Mouse (Mus musculus): ENCODE data around the gene Cbr4. TPM values are rescaled to one million over a fixed set of nuclear protein-coding genes. Genes with fewer than 3 reads are reported as not detected.

Gene Cbr4
- polyA plus RNA-seq, 1 experiment from 2014 or later: 21.3 TPM

DNA sequence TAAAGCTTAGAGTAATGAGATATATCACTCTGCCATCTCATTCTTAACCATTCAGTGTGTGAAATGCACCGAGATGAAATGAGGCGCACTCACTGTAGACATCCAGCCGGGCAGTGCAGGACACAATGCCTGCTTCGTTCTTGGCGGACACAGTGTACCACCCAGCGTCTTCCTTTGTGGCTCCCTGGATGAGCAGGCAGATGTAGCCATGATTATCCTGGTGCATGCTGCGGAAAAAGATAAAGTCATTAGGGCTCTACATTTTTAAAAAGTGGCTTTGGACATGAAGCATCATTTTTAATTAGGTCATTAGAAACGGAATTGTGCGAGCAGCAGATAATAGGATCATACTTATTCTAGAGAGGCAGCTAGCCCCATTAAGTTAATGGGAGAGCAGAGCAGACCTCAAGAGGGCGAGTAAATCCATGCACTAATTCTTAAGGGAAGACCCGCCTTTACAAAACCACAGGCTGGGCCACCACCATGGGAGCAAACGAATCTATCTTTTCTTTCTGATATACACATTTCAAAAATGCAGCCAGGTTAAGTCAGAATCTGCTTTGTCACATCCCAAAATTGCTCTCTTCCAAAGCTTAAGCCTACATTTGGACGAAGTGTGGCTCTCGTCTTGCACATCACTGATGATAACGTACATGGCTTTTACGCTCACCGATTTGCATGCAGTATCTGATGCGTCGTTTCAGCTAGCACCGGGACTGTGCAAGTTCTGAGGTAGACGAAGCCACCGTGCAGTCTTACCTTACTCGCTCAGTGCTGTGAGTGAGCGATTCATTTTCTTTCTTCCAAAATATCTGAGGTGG lies 27.8 kb downstream of the Cbr4 start:
- H3K27me3 ChIP-seq (ENCODE audit: control insufficient read depth, insufficient read depth, low read depth, low read length): no peaks in the 10 kb centered on the region
- peaks cover 2% of the 10 kb centered on the region; the same call in 1 of the 2 replicates for H3K36me3 ChIP-seq (ENCODE audit: control insufficient read depth, insufficient read depth)
- H3K9me3 ChIP-seq (replicated peaks; ENCODE audit: control insufficient read depth, low read length): no peaks in the 10 kb centered on the region
- ATAC-seq (ENCODE audit: low read depth): no peak
- no peaks in the 10 kb centered on the region for H3K4me1 ChIP-seq (ENCODE audit: control insufficient read depth, low read depth, low read length)
- WGBS (ENCODE audit: insufficient replicate concordance): 77% methylated on average over 24 of the region's 24 CpGs
- H3K4me3 ChIP-seq (ENCODE audit: low read depth, low read length): no peak overlapping the region
- no peak overlapping the region for H3K4me2 ChIP-seq (ENCODE audit: low read depth, low read length)
- no peak overlapping the region for H3K9ac ChIP-seq (ENCODE audit: low read depth, low read length)
- H3K27ac ChIP-seq (ENCODE audit: low read length): no peak overlapping the region

DNA sequence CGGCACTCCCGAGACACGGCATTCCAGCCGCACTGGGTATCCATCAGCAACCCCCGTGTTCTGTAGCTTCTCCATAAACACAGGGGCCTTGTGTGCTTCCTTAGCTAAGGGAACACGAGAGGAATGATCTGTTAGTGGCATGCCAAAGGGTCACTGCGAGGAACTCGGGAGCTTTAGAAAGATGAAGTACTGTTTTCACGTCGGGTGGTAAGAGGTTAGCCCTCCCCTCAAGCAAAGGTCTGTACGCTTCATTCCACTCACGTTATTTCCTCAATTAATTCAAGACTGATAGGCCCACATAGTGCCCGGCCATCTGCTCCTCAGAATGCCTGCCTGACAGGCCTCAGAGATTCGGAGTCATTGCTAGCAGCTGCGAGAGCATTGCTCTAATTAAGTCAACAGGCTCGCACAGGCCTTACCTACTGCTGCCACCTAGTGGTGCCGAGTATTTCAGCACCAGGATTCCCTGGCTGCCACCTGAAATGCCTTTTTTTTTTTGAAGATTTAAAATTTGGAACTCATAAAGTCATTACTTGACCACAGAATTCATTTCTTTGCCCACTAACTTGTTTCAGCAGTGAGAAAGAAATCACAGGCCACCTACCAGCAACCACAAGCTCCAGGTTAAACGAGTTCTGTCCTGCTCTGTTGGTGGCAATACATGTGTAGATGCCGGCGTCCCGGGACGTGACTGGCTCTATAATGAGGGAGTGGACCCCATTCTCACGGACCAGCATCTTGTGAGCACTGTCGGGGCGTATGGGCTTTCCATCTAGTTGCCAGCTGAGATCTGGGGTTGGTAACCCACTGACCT lies 28.6 kb downstream of the Cbr4 start:
- Histone ChIP-seq H3K4me1 (ENCODE audit: control insufficient read depth, low read depth, low read length) (no peaks in the 10 kb centered on the region), H3K27ac (ENCODE audit: low read length) (no peak overlapping the region), H3K4me2 (ENCODE audit: low read depth, low read length) (no peak overlapping the region), H3K27me3 (ENCODE audit: control insufficient read depth, insufficient read depth, low read depth, low read length) (no peaks in the 10 kb centered on the region), H3K4me3 (ENCODE audit: low read depth, low read length) (no peak overlapping the region), H3K9me3 (replicated peaks; ENCODE audit: control insufficient read depth, low read length) (no peaks in the 10 kb centered on the region), H3K9ac (ENCODE audit: low read depth, low read length) (no peak overlapping the region), H3K36me3 (ENCODE audit: control insufficient read depth, insufficient read depth) (peaks cover 2% of the 10 kb centered on the region; the same call in 1 of the 2 replicates)
- ATAC-seq (ENCODE audit: low read depth): no peak
- 55% methylated on average over 25 of the region's 25 CpGs for WGBS (ENCODE audit: insufficient replicate concordance)

DNA sequence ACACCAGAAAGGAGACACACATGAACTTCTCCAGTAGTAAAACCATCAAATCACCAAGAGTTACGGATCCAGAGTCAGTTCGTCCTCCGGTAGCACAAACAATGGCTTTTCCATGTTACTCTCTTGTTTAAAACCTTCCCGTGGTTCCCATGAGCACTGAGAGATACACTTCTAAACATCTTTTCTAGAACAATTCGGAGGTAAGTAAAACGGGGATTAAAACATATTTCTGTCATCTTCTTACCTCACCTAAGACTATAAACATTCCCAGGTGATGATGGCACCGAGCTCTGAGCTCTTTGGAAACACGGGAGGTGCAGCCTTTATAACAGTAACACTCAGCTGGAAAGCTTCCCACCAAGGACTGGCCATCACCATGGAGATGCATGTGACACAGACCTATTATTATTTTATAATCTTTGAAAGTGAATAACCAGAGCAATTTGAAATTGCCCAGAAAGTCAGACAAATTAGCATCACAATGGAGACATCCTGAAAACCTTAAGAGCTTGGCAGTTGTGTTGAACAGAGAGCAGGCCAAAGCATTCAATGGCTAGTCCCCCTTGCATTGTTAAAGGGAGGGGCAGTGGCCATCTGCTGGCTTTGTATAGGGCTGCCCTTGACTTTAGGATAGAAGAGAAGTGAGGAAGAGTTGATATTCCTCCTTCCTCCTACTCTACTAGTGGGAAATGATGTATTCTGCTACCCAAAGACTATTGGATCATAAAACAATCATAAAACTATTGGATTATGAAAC lies 29.4 kb downstream of the Cbr4 start:
- H3K36me3 ChIP-seq (ENCODE audit: control insufficient read depth, insufficient read depth): peaks cover 2% of the 10 kb centered on the region; the same call in 1 of the 2 replicates

DNA sequence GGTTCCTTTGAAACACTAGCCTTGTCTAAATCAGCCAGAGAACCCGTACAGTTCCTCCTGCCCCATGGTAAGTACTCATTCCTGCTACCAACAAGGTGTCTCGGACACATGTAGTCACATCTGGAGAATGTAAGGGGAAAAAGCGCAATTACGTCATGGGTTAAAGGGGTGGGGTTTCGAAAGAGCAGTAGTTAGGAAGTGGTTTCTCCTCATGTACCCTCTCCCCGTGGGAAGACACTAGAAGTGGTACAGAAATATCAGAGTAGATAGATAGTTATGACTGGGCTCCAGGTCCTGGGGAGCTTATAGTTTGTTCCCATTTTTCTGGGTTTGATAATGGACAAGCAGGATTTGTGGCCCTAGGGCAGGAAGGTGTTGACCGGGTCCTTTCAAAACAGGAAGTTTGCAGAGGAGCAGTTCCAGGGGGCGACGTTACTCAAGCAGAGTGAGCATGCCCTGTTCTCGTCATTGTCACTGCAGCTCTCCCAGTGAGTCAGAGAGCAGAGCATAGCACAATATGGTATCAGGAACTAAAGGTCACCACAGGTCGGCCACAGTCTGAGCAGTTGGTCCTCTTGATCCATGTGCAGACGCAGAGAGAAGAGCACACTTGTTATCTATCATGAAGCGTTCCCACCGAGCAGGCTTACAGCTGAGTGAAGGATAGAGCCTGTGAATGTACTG lies 30.1 kb downstream of the Cbr4 start:
- Histone ChIP-seq H3K36me3 (ENCODE audit: control insufficient read depth, insufficient read depth) (peaks cover 2% of the 10 kb centered on the region; the same call in 1 of the 2 replicates), H3K27me3 (ENCODE audit: control insufficient read depth, insufficient read depth, low read depth, low read length) (no peaks in the 10 kb centered on the region), H3K4me1 (ENCODE audit: control insufficient read depth, low read depth, low read length) (no peaks in the 10 kb centered on the region), H3K27ac (ENCODE audit: low read length) (no peak overlapping the region), H3K9me3 (replicated peaks; ENCODE audit: control insufficient read depth, low read length) (no peaks in the 10 kb centered on the region), H3K4me3 (ENCODE audit: low read depth, low read length) (no peak overlapping the region), H3K9ac (ENCODE audit: low read depth, low read length) (no peak overlapping the region), H3K4me2 (ENCODE audit: low read depth, low read length) (no peak overlapping the region)
- 27% methylated on average over 14 of the region's 14 CpGs for WGBS (ENCODE audit: insufficient replicate concordance)
- peak; percentile 51; the same call in 1 of the 2 replicates for ATAC-seq (ENCODE audit: low read depth)

More for the DNA sequence above, 29.4 kb downstream of the Cbr4 start:
- 64% methylated on average over 8 of the region's 8 CpGs for whole genome bisulfite sequencing (ENCODE audit: insufficient replicate concordance)
- H3K27me3 ChIP-seq (ENCODE audit: control insufficient read depth, insufficient read depth, low read depth, low read length): no peaks in the 10 kb centered on the region
- no peaks in the 10 kb centered on the region for H3K9me3 ChIP-seq (replicated peaks; ENCODE audit: control insufficient read depth, low read length)
- H3K4me3 ChIP-seq (ENCODE audit: low read depth, low read length): no peak overlapping the region
- no peak for ATAC-seq (ENCODE audit: low read depth)
- no peak overlapping the region for H3K4me2 ChIP-seq (ENCODE audit: low read depth, low read length)
- H3K4me1 ChIP-seq (ENCODE audit: control insufficient read depth, low read depth, low read length): no peaks in the 10 kb centered on the region
- H3K9ac ChIP-seq (ENCODE audit: low read depth, low read length): no peak overlapping the region
- no peak overlapping the region for H3K27ac ChIP-seq (ENCODE audit: low read length)

DNA sequence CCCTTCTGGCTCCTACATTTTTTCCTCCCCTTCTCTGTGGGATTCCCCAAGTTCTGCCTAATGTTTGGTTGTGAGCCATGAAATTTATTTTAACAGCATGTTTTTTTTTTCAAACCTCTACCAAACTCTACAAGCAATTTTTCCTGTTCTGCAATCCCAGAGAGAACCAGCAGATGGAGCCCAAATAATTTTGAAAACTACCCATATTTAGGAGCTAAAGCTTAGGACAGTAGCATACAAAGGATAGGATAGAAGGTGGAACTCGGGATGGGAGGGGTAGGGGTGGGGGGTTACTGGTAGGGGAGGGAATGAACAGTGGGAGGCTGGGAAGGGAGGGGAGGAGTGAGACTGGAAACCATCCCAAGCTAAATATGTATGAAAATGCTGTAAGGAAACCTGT lies 34.6 kb downstream of the Cbr4 start:
- Histone ChIP-seq H3K27ac (ENCODE audit: low read length) (no peak overlapping the region), H3K27me3 (ENCODE audit: control insufficient read depth, insufficient read depth, low read depth, low read length) (no peaks in the 10 kb centered on the region), H3K4me2 (ENCODE audit: low read depth, low read length) (no peak overlapping the region), H3K4me1 (ENCODE audit: control insufficient read depth, low read depth, low read length) (no peaks in the 10 kb centered on the region), H3K9ac (ENCODE audit: low read depth, low read length) (no peak overlapping the region), H3K4me3 (ENCODE audit: low read depth, low read length) (no peak overlapping the region), H3K9me3 (replicated peaks; ENCODE audit: control insufficient read depth, low read length) (no peaks in the 10 kb centered on the region), H3K36me3 (ENCODE audit: control insufficient read depth, insufficient read depth) (no peaks in the 10 kb centered on the region)
- WGBS (ENCODE audit: insufficient replicate concordance): 0% methylated on average over 1 of the region's 1 CpGs
- ATAC-seq (ENCODE audit: low read depth): no peak

DNA sequence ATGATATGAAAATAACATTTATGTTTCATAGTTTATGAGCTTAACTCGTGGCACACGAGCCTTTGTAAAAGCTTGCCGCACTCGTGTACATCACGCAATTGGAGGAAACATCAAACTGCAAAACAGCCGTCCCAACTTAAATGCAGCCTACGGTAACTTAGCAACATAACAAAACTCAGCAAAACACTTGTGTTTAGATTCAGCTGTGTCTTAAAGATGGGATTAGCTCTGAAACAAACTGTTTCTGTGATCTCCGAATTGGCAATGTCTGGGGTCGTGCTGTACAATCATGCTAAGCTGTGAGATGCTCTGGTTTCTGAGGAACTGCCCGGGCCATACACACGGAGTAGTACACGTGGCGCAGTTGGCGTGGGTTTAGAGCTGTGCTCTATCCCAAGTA lies 39.5 kb downstream of the Cbr4 start:
- Histone ChIP-seq H3K4me3 (ENCODE audit: low read depth, low read length) (no peak overlapping the region), H3K4me1 (ENCODE audit: control insufficient read depth, low read depth, low read length) (no peaks in the 10 kb centered on the region), H3K4me2 (ENCODE audit: low read depth, low read length) (no peak overlapping the region), H3K27ac (ENCODE audit: low read length) (no peak overlapping the region), H3K27me3 (ENCODE audit: control insufficient read depth, insufficient read depth, low read depth, low read length) (no peaks in the 10 kb centered on the region), H3K9ac (ENCODE audit: low read depth, low read length) (no peak overlapping the region), H3K9me3 (replicated peaks; ENCODE audit: control insufficient read depth, low read length) (no peaks in the 10 kb centered on the region), H3K36me3 (ENCODE audit: control insufficient read depth, insufficient read depth) (no peaks in the 10 kb centered on the region; the same call in 1 of the 2 replicates)
- ATAC-seq (ENCODE audit: low read depth): no peak
- 72% methylated on average over 14 of the region's 14 CpGs for WGBS (ENCODE audit: insufficient replicate concordance)

DNA sequence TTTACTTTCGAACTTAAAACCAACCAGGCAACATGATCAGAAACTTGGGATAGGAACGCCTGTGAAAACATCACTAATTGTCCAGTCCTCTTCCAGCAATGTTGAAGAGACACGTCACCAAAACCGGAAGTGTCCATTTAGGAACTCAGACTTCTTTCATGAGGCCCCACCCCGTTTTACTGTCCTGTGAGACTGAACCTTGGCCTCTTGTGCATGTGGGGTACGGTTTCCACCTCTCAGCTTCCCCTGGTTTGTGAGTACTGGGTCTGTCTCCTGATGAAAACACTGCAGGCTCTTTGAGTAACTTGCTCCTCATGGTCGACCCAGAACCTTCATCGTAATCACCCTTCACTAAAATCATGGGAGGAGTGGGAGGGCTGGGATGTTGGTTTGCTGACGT lies 40.7 kb downstream of the Cbr4 start:
- WGBS (ENCODE audit: insufficient replicate concordance): 66% methylated on average over 9 of the region's 9 CpGs
- Histone ChIP-seq H3K4me3 (ENCODE audit: low read depth, low read length) (no peak overlapping the region), H3K27me3 (ENCODE audit: control insufficient read depth, insufficient read depth, low read depth, low read length) (no peaks in the 10 kb centered on the region), H3K36me3 (ENCODE audit: control insufficient read depth, insufficient read depth) (no peaks in the 10 kb centered on the region; the same call in none of the 2 replicates), H3K27ac (ENCODE audit: low read length) (no peak overlapping the region), H3K9me3 (replicated peaks; ENCODE audit: control insufficient read depth, low read length) (no peaks in the 10 kb centered on the region), H3K4me1 (ENCODE audit: control insufficient read depth, low read depth, low read length) (no peaks in the 10 kb centered on the region), H3K9ac (ENCODE audit: low read depth, low read length) (no peak overlapping the region), H3K4me2 (ENCODE audit: low read depth, low read length) (no peak overlapping the region)
- no peak for ATAC-seq (ENCODE audit: low read depth)

DNA sequence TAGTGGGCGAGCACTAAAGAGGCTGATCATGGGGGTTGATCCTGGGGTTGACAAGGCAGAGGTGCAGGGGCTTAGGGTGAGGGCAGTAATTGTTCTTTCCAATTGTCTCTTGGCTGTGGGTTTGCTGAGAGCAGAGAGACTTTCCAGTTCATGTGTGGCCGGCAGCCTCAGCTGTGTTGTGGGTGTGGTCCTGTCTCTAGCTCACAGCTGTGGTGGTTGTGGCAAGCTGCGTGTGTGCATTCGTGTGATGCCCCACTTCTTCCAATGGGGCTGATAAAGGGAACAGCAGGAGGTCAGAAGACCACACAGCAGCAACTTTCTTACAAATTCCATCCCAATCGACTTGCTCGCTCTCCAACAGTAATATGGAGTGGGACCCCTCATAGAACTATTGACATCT lies 41.1 kb downstream of the Cbr4 start:
- Histone ChIP-seq H3K9ac (ENCODE audit: low read depth, low read length) (no peak overlapping the region), H3K4me2 (ENCODE audit: low read depth, low read length) (no peak overlapping the region), H3K4me3 (ENCODE audit: low read depth, low read length) (no peak overlapping the region), H3K27me3 (ENCODE audit: control insufficient read depth, insufficient read depth, low read depth, low read length) (no peaks in the 10 kb centered on the region), H3K4me1 (ENCODE audit: control insufficient read depth, low read depth, low read length) (no peaks in the 10 kb centered on the region), H3K27ac (ENCODE audit: low read length) (no peak overlapping the region), H3K9me3 (replicated peaks; ENCODE audit: control insufficient read depth, low read length) (no peaks in the 10 kb centered on the region), H3K36me3 (ENCODE audit: control insufficient read depth, insufficient read depth) (no peaks in the 10 kb centered on the region; the same call in none of the 2 replicates)
- no peak for ATAC-seq (ENCODE audit: low read depth)
- 36% methylated on average over 6 of the region's 6 CpGs for WGBS (ENCODE audit: insufficient replicate concordance)

All from liver, embryonic 16.5 days (tissue).